Mouse (Mus musculus) liver, embryonic 14.5 days (tissue): Measurements from ENCODE around the gene Dmac2.

Experiments
- CTCF ChIP-seq: IDR thresholded peaks from 2 replicates; pipeline ENCODE4 v1.5.1; 2016; ENCODE audit warnings: antibody characterized with exemption, low read depth, control low read depth
- EP300 ChIP-seq: IDR thresholded peaks from 2 replicates; pipeline ENCODE4 v1.6.1; 2016; ENCODE audit warnings: antibody characterized with exemption, low read depth

- TF ChIP-seq CTCF (no peak), EP300 (no peak)
Measured at GRCm38 (mm10) chr7:25614086-25614485, 5.1 kb upstream of the Dmac2 start.
